Mouse (Mus musculus): Measurements from ENCODE around the gene Prkce. TPM values are rescaled to one million over a fixed set of nuclear protein-coding genes. Genes with fewer than 3 reads are reported as not detected.
A peak's percentile ranks its signal among the peaks of the same experiment; 100 is the strongest.

Prkce gene
- polyA plus RNA-seq, 1 experiment from 2014 or later, result 44.3 TPM

GRCm38 (mm10) chr17:86225488-86226186 is 58.1 kb downstream of the Prkce start:
- Histone ChIP-seq H3K4me3 (ENCODE audit: low read depth, low read length) (no peak overlapping the region), H3K27ac (ENCODE audit: low read depth, low read length) (no peak overlapping the region), H3K9me3 (ENCODE audit: control insufficient read depth, low read length) (no peaks in the 10 kb centered on the region), H3K27me3 (ENCODE audit: control insufficient read depth, insufficient read depth, low read length) (no peaks in the 10 kb centered on the region), H3K4me1 (ENCODE audit: control insufficient read depth, insufficient read depth, low read length) (no peaks in the 10 kb centered on the region), H3K9ac (replicated peaks; ENCODE audit: low read depth, low read length) (no peak overlapping the region), H3K36me3 (ENCODE audit: control insufficient read depth, insufficient read depth, low read length) (no peaks in the 10 kb centered on the region), H3K4me2 (ENCODE audit: low read depth, low read length) (no peak overlapping the region)
- WGBS, result 74% methylated on average over 10 of the region's 10 CpGs
- no peak for ATAC-seq (ENCODE audit: low read depth)

GRCm38 (mm10) chr17:86226198-86226597 is 58.6 kb downstream of the Prkce start:
- H3K4me2 ChIP-seq (ENCODE audit: low read depth, low read length), result no peak overlapping the region
- 74% methylated on average over 8 of the region's 8 CpGs for whole genome bisulfite sequencing
- H3K9ac ChIP-seq (replicated peaks; ENCODE audit: low read depth, low read length), result no peak overlapping the region
- no peaks in the 10 kb centered on the region for H3K9me3 ChIP-seq (ENCODE audit: control insufficient read depth, low read length)
- H3K4me1 ChIP-seq (ENCODE audit: control insufficient read depth, insufficient read depth, low read length), result no peaks in the 10 kb centered on the region
- H3K27me3 ChIP-seq (ENCODE audit: control insufficient read depth, insufficient read depth, low read length), result no peaks in the 10 kb centered on the region
- no peak for ATAC-seq (ENCODE audit: low read depth)
- H3K4me3 ChIP-seq (ENCODE audit: low read depth, low read length), result no peak overlapping the region
- no peak overlapping the region for H3K27ac ChIP-seq (ENCODE audit: low read depth, low read length)
- no peaks in the 10 kb centered on the region for H3K36me3 ChIP-seq (ENCODE audit: control insufficient read depth, insufficient read depth, low read length)

- no peaks in the 10 kb centered on the region for H3K27me3 ChIP-seq (ENCODE audit: control insufficient read depth, insufficient read depth, low read length)
- H3K4me3 ChIP-seq (ENCODE audit: low read depth, low read length), result no peak overlapping the region
- no peak overlapping the region for H3K4me2 ChIP-seq (ENCODE audit: low read depth, low read length)
- H3K36me3 ChIP-seq (ENCODE audit: control insufficient read depth, insufficient read depth, low read length), result no peaks in the 10 kb centered on the region
- no peak for ATAC-seq (ENCODE audit: low read depth)
- H3K9me3 ChIP-seq (ENCODE audit: control insufficient read depth, low read length), result no peaks in the 10 kb centered on the region
- WGBS, result 84% methylated on average over 7 of the region's 7 CpGs
- H3K9ac ChIP-seq (replicated peaks; ENCODE audit: low read depth, low read length), result no peak overlapping the region
- H3K4me1 ChIP-seq (ENCODE audit: control insufficient read depth, insufficient read depth, low read length), result no peaks in the 10 kb centered on the region
- no peak overlapping the region for H3K27ac ChIP-seq (ENCODE audit: low read depth, low read length)
Measured at GRCm38 (mm10) chr17:86226635-86227034, 59.0 kb downstream of the Prkce start.

- H3K36me3 ChIP-seq (ENCODE audit: control insufficient read depth, insufficient read depth, low read length), result no peaks in the 10 kb centered on the region
- no peak overlapping the region for H3K4me3 ChIP-seq (ENCODE audit: low read depth, low read length)
- ATAC-seq (ENCODE audit: low read depth), result no peak; the same call in 1 of the 2 replicates
- H3K27ac ChIP-seq (ENCODE audit: low read depth, low read length), result no peak overlapping the region
- no peaks in the 10 kb centered on the region for H3K27me3 ChIP-seq (ENCODE audit: control insufficient read depth, insufficient read depth, low read length)
- no peak overlapping the region for H3K4me2 ChIP-seq (ENCODE audit: low read depth, low read length)
- no peaks in the 10 kb centered on the region for H3K4me1 ChIP-seq (ENCODE audit: control insufficient read depth, insufficient read depth, low read length)
- no peak overlapping the region for H3K9ac ChIP-seq (replicated peaks; ENCODE audit: low read depth, low read length)
- H3K9me3 ChIP-seq (ENCODE audit: control insufficient read depth, low read length), result no peaks in the 10 kb centered on the region
- 62% methylated on average over 3 of the region's 3 CpGs for WGBS
Measured at GRCm38 (mm10) chr17:86227389-86227788, 59.8 kb downstream of the Prkce start.

- H3K36me3 ChIP-seq (ENCODE audit: control insufficient read depth, insufficient read depth, low read length), result no peaks in the 10 kb centered on the region
- H3K27ac ChIP-seq (ENCODE audit: low read depth, low read length), result no peak overlapping the region
- no peaks in the 10 kb centered on the region for H3K4me1 ChIP-seq (ENCODE audit: control insufficient read depth, insufficient read depth, low read length)
- no peak overlapping the region for H3K4me3 ChIP-seq (ENCODE audit: low read depth, low read length)
- 92% methylated on average over 8 of the region's 8 CpGs for WGBS
- no peaks in the 10 kb centered on the region for H3K9me3 ChIP-seq (ENCODE audit: control insufficient read depth, low read length)
- H3K27me3 ChIP-seq (ENCODE audit: control insufficient read depth, insufficient read depth, low read length), result no peaks in the 10 kb centered on the region
- no peak for ATAC-seq (ENCODE audit: low read depth)
- no peak overlapping the region for H3K9ac ChIP-seq (replicated peaks; ENCODE audit: low read depth, low read length)
- no peak overlapping the region for H3K4me2 ChIP-seq (ENCODE audit: low read depth, low read length)
Measured at GRCm38 (mm10) chr17:86228850-86229249, 61.3 kb downstream of the Prkce start.

- 92% methylated on average over 16 of the region's 16 CpGs for WGBS
- Histone ChIP-seq H3K4me3 (ENCODE audit: low read depth, low read length) (no peak overlapping the region), H3K36me3 (ENCODE audit: control insufficient read depth, insufficient read depth, low read length) (no peaks in the 10 kb centered on the region), H3K9ac (replicated peaks; ENCODE audit: low read depth, low read length) (no peak overlapping the region), H3K4me1 (ENCODE audit: control insufficient read depth, insufficient read depth, low read length) (no peaks in the 10 kb centered on the region), H3K9me3 (ENCODE audit: control insufficient read depth, low read length) (no peaks in the 10 kb centered on the region), H3K27me3 (ENCODE audit: control insufficient read depth, insufficient read depth, low read length) (no peaks in the 10 kb centered on the region), H3K4me2 (ENCODE audit: low read depth, low read length) (no peak overlapping the region), H3K27ac (ENCODE audit: low read depth, low read length) (no peak overlapping the region)
- no peak for ATAC-seq (ENCODE audit: low read depth)
Measured at GRCm38 (mm10) chr17:86230141-86230633, 62.6 kb downstream of the Prkce start.

GRCm38 (mm10) chr17:86231741-86232179 is 64.2 kb downstream of the Prkce start:
- Histone ChIP-seq H3K9ac (replicated peaks; ENCODE audit: low read depth, low read length) (no peak overlapping the region), H3K4me2 (ENCODE audit: low read depth, low read length) (no peak overlapping the region), H3K27me3 (ENCODE audit: control insufficient read depth, insufficient read depth, low read length) (no peaks in the 10 kb centered on the region), H3K9me3 (ENCODE audit: control insufficient read depth, low read length) (no peaks in the 10 kb centered on the region), H3K4me1 (ENCODE audit: control insufficient read depth, insufficient read depth, low read length) (no peaks in the 10 kb centered on the region), H3K27ac (ENCODE audit: low read depth, low read length) (peak overlapping the region; percentile 66), H3K4me3 (ENCODE audit: low read depth, low read length) (no peak overlapping the region), H3K36me3 (ENCODE audit: control insufficient read depth, insufficient read depth, low read length) (no peaks in the 10 kb centered on the region)
- 57% methylated on average over 12 of the region's 12 CpGs for WGBS
- peak; percentile 91; the same call in 1 of the 2 replicates for ATAC-seq (ENCODE audit: low read depth)

- Histone ChIP-seq H3K4me2 (ENCODE audit: low read depth, low read length) (no peak overlapping the region), H3K9ac (replicated peaks; ENCODE audit: low read depth, low read length) (no peak overlapping the region), H3K27me3 (ENCODE audit: control insufficient read depth, insufficient read depth, low read length) (no peaks in the 10 kb centered on the region), H3K4me3 (ENCODE audit: low read depth, low read length) (no peak overlapping the region), H3K36me3 (ENCODE audit: control insufficient read depth, insufficient read depth, low read length) (no peaks in the 10 kb centered on the region), H3K4me1 (ENCODE audit: control insufficient read depth, insufficient read depth, low read length) (no peaks in the 10 kb centered on the region), H3K27ac (ENCODE audit: low read depth, low read length) (peak overlapping the region; percentile 66), H3K9me3 (ENCODE audit: control insufficient read depth, low read length) (no peaks in the 10 kb centered on the region)
- no peak for ATAC-seq (ENCODE audit: low read depth)
- WGBS, result 75% methylated on average over 4 of the region's 4 CpGs
Measured at GRCm38 (mm10) chr17:86232248-86232647, 64.7 kb downstream of the Prkce start.

GRCm38 (mm10) chr17:86234587-86235150 is 67.1 kb downstream of the Prkce start:
- no peak overlapping the region for H3K4me3 ChIP-seq (ENCODE audit: low read depth, low read length)
- no peaks in the 10 kb centered on the region for H3K4me1 ChIP-seq (ENCODE audit: control insufficient read depth, insufficient read depth, low read length)
- no peaks in the 10 kb centered on the region for H3K9me3 ChIP-seq (ENCODE audit: control insufficient read depth, low read length)
- H3K27me3 ChIP-seq (ENCODE audit: control insufficient read depth, insufficient read depth, low read length), result no peaks in the 10 kb centered on the region
- no peaks in the 10 kb centered on the region for H3K36me3 ChIP-seq (ENCODE audit: control insufficient read depth, insufficient read depth, low read length)
- H3K9ac ChIP-seq (replicated peaks; ENCODE audit: low read depth, low read length), result no peak overlapping the region
- no peak overlapping the region for H3K27ac ChIP-seq (ENCODE audit: low read depth, low read length)
- H3K4me2 ChIP-seq (ENCODE audit: low read depth, low read length), result no peak overlapping the region
- WGBS, result 71% methylated on average over 9 of the region's 9 CpGs
- ATAC-seq (ENCODE audit: low read depth), result no peak

Data from neural tube, embryonic 14.5 days (tissue).